Mouse (Mus musculus) liver, embryonic 15.5 days (tissue): ENCODE results near the gene Myl9. TPM values are rescaled to one million over a fixed set of nuclear protein-coding genes. Genes with fewer than 3 reads are reported as not detected.

ENCODE experiments used
- ATAC-seq: fragments of 200-750 bp; cut with Nextera tagmentation; 2 replicates; pipeline ENCODE4 v1.8.0; 2017; ENCODE audit warnings: moderate number of reproducible peaks, mild to moderate bottlenecking, moderate library complexity; ENCODE audit not compliant: insufficient read depth
- H3K27ac ChIP-seq: fragments of 300-500 bp; sonication (generic); replicated peaks from 2 replicates; pipeline ENCODE4 v1.5.1; 2015; ENCODE audit warnings: mild to moderate bottlenecking, inconsistent platforms
- H3K27me3 ChIP-seq: fragments of 300-500 bp; sonication (generic); 2 replicates; pipeline ENCODE4 v1.6.1; 2015; ENCODE audit warnings: mild to moderate bottlenecking, inconsistent platforms
- H3K36me3 ChIP-seq: fragments of 300-500 bp; sonication (generic); replicated peaks from 2 replicates; pipeline ENCODE4 v1.6.1; 2015; ENCODE audit warnings: moderate library complexity, mild to moderate bottlenecking, inconsistent platforms
- H3K4me1 ChIP-seq: fragments of 300-500 bp; sonication (generic); replicated peaks from 2 replicates; pipeline ENCODE4 v1.6.1; 2015; ENCODE audit warnings: inconsistent platforms
- H3K4me2 ChIP-seq: fragments of 300-500 bp; sonication (generic); 2 replicates; pipeline ENCODE4 v1.6.1; 2015; ENCODE audit warnings: moderate library complexity, mild to moderate bottlenecking, inconsistent platforms
- H3K4me3 ChIP-seq: fragments of 300-500 bp; sonication (generic); replicated peaks from 2 replicates; pipeline ENCODE4 v1.5.1; 2015; ENCODE audit warnings: mild to moderate bottlenecking, inconsistent platforms
- H3K9ac ChIP-seq: fragments of 300-500 bp; sonication (generic); 2 replicates; pipeline ENCODE4 v1.6.1; 2015; ENCODE audit warnings: moderate library complexity, mild to moderate bottlenecking, inconsistent platforms
- H3K9me3 ChIP-seq: fragments of 300-500 bp; sonication (generic); replicated peaks from 2 replicates; pipeline ENCODE4 v1.6.1; 2016; ENCODE audit warnings: inconsistent platforms
- WGBS: fragments of 180-500 bp; shearing (Covaris S2); methylation state at CpG from one replicate; pipeline ENCODE4 v1.1.7; 2015; ENCODE audit warnings: mixed read lengths; ENCODE audit not compliant: insufficient replicate concordance; 5-methylcytosine and 5-hydroxymethylcytosine counted together
- polyA plus RNA-seq: library from polyadenylated mRNA; unstranded; fragments of >200 nt; fragmentation: Nextera tagmentation; extraction: Ambion mirVana; gene quantifications from 2 replicates; pipeline ENCODE4 v1.2.1, GENCODE M21; 2015

Gene Myl9
- polyA plus RNA-seq, 1 experiment from 2014 or later: 48.1 TPM

DNA sequence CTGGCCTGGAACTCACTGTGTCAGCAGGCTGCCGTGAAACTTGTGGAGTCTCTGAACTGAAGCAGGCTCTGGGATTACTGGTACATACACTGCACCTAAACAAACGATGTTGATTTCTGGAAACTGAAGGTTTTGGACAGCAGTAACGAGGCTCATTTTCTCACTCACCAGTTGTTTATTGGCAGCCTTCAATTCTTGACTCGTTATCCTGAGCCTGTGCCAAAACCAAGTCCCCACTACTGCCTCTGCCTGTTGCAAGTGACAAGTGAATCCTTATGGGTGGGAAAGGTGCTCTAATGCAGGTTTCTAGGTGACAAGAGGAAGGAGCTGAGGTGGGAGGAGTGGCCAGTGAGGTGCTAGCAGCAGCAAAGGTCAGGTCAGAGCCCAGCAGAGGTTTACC is 33.2 kb upstream of the Myl9 start:
- no peak overlapping the region for H3K4me2 ChIP-seq
- WGBS: 60% methylated on average over 4 of the region's 4 CpGs
- no peaks in the 10 kb centered on the region for H3K27me3 ChIP-seq
- no peak for ATAC-seq
- H3K4me3 ChIP-seq: no peak overlapping the region
- H3K9me3 ChIP-seq: no peaks in the 10 kb centered on the region
- no peaks in the 10 kb centered on the region for H3K36me3 ChIP-seq
- no peak overlapping the region for H3K27ac ChIP-seq
- H3K9ac ChIP-seq: no peak overlapping the region
- peaks cover 12% of the 10 kb centered on the region; the same call in 1 of the 2 replicates for H3K4me1 ChIP-seq

DNA sequence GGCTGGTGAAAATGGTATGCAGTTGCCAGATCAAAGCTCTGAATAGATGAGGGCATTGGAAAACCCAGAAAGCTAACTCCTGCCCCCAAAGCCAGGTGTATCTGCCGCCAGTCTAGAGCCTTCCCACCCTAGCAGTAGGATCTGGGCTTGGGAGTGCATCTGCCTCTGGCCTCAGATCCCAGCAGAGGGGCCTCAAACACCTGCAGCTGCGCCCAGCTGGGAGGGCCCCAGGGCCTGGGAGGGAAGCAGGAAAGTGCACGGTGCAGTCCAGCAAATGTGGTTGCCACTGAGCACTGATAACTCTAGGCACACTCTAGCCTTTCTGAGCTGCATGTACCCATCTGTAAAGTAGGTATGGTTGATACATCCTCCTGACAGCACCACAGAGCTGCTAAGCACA is 32.0 kb upstream of the Myl9 start:
- H3K4me1 ChIP-seq: peaks cover 13% of the 10 kb centered on the region; the same call in 1 of the 2 replicates
- WGBS: 25% methylated on average over 3 of the region's 3 CpGs
- H3K27ac ChIP-seq: no peak overlapping the region
- no peak overlapping the region for H3K4me3 ChIP-seq
- H3K36me3 ChIP-seq: no peaks in the 10 kb centered on the region
- H3K9ac ChIP-seq: no peak overlapping the region
- no peaks in the 10 kb centered on the region for H3K27me3 ChIP-seq
- H3K4me2 ChIP-seq: no peak overlapping the region
- no peaks in the 10 kb centered on the region for H3K9me3 ChIP-seq
- ATAC-seq: no peak

DNA sequence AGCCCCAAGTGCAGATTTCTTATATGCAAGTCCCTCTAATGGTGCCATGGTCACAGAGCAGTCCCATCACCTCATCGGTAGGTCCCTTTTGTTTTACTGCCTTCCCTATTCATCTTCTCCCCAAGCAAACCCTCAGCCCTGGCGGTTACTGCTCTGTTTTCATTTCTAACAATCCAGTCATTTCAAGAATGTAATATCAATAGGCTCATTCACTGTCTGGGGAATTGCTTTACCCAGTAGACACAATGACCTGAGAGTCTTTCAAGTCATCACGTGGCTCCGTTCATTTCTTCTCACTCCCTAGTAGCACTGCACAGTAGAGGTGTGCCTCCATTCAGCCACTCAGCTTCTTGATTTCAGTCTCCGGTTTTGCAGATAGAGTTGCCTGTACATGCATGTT is 30.8 kb upstream of the Myl9 start:
- WGBS: 79% methylated on average over 5 of the region's 5 CpGs
- no peak overlapping the region for H3K4me3 ChIP-seq
- H3K27ac ChIP-seq: no peak overlapping the region
- H3K4me1 ChIP-seq: peaks cover 23% of the 10 kb centered on the region
- H3K4me2 ChIP-seq: no peak overlapping the region
- no peaks in the 10 kb centered on the region for H3K36me3 ChIP-seq
- no peaks in the 10 kb centered on the region for H3K9me3 ChIP-seq
- no peaks in the 10 kb centered on the region for H3K27me3 ChIP-seq
- no peak for ATAC-seq
- no peak overlapping the region for H3K9ac ChIP-seq

DNA sequence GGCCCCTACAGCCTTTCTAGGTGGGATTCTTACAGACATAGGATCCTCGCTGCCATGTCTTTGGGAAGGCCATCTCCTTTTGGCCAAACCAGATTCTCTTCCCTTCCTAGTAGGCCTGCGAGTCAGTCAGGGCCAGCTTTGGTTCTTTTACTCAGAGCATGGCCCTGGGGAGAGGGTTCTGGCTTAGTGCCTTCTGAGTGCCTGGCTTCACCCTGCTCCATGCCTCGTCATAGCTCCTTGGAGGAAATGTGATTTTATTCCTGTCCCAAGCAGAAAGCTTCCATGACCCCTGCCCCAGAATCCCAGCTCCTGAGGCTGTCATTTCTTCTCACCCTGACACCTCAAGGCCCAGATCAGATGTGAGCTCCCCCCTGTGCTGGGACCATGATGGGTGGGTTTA is 27.9 kb upstream of the Myl9 start:
- Histone ChIP-seq H3K9me3 (no peaks in the 10 kb centered on the region), H3K4me3 (no peak overlapping the region), H3K4me2 (no peak overlapping the region), H3K4me1 (peaks cover 30% of the 10 kb centered on the region), H3K36me3 (peaks cover 4% of the 10 kb centered on the region; the same call in 1 of the 2 replicates), H3K9ac (no peak overlapping the region), H3K27ac (no peak overlapping the region), H3K27me3 (no peaks in the 10 kb centered on the region)
- ATAC-seq: no peak
- WGBS: 79% methylated on average over 3 of the region's 3 CpGs

DNA sequence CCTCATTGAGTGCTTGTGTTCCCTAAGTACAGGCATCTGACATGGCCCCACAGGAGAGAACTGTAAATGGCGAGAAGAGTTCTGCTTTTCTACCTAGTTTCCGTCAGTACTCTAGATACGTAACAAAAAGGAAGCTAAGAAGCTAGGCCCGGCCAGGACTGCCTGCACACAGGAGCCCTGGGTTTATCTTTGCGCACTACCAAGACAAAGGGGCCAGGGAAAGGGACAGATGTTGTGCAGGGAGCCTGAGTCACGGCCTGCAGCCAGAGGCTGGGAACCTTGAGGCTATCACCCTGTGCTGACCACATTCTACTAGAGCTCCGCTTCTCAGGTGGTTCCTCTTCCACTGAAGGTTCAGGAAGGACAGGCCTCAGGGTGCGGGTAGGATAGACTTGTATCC is 25.5 kb upstream of the Myl9 start:
- ATAC-seq: no peak
- peaks cover 8% of the 10 kb centered on the region; the same call in 1 of the 2 replicates for H3K36me3 ChIP-seq
- H3K4me1 ChIP-seq: peaks cover 21% of the 10 kb centered on the region
- H3K9me3 ChIP-seq: no peaks in the 10 kb centered on the region
- no peak overlapping the region for H3K27ac ChIP-seq
- no peaks in the 10 kb centered on the region for H3K27me3 ChIP-seq
- 25% methylated on average over 8 of the region's 8 CpGs for WGBS
- H3K9ac ChIP-seq: no peak overlapping the region
- no peak overlapping the region for H3K4me3 ChIP-seq
- no peak overlapping the region for H3K4me2 ChIP-seq

DNA sequence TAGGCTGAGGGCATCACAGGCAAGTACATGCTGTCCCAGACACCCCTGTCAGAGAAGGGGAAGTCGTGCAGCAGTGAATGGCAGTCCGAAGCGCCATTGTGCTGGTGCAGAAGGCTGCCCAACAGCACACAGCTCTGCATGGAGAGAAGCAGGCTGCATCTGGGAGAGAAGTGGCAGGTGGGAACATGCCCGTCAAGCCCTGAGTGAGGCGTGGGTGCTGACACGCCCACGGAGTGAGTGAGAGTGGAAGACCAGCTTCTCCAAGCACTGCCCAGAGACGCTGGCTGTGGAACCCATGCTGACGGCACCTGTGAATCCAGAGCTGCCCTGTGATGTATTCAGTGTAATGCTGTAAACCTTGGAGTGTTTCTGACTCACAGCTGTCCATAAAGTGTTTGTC is 18.3 kb upstream of the Myl9 start:
- H3K4me3 ChIP-seq: no peak overlapping the region
- H3K9ac ChIP-seq: no peak overlapping the region
- no peak for ATAC-seq
- no peaks in the 10 kb centered on the region for H3K9me3 ChIP-seq
- 73% methylated on average over 9 of the region's 9 CpGs for WGBS
- no peak overlapping the region for H3K27ac ChIP-seq
- no peaks in the 10 kb centered on the region for H3K4me1 ChIP-seq
- no peak overlapping the region for H3K4me2 ChIP-seq
- H3K36me3 ChIP-seq: peaks cover 16% of the 10 kb centered on the region
- no peaks in the 10 kb centered on the region for H3K27me3 ChIP-seq

DNA sequence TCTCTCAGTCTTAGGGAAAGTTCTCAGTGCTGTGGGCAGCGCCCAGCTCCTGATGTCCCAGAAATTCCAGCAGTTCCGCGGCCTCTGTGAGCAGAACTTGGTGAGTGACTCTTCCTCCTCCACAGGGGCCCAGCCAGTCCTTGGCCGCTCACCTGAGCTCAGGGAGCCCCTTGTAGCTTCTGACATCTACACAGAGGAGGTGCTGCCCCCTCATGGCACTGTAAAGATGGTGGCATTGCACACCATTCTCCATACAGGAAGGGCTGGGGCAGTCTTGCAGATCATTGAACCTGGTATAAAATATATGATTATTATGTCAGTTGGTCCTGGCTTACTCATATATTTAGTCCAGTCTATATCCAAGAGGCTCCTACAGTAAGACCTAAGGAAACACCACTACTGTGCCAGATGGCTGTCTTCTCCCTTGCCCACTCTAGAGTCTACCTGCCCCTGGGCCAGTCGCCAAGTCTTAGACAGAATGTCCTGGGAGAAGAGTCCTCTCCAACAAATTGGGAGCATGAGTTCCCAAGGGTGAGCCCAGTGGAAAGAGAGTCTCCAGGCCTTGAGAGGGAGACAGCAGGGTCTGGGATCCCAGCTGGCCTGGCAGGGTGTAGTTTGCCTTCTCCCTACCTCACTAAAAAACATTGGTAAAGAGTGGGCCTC is 14.2 kb upstream of the Myl9 start:
- 0 out of 2 replicates have a peak, but pooled peaks cover 5% of the 10 kb centered on the region for H3K4me1 ChIP-seq
- H3K9me3 ChIP-seq: no peaks in the 10 kb centered on the region
- no peak for ATAC-seq
- H3K9ac ChIP-seq: no peak overlapping the region
- H3K27ac ChIP-seq: no peak overlapping the region
- no peak overlapping the region for H3K4me2 ChIP-seq
- WGBS: 75% methylated on average over 5 of the region's 5 CpGs
- no peaks in the 10 kb centered on the region for H3K27me3 ChIP-seq
- peaks cover 11% of the 10 kb centered on the region for H3K36me3 ChIP-seq
- no peak overlapping the region for H3K4me3 ChIP-seq

DNA sequence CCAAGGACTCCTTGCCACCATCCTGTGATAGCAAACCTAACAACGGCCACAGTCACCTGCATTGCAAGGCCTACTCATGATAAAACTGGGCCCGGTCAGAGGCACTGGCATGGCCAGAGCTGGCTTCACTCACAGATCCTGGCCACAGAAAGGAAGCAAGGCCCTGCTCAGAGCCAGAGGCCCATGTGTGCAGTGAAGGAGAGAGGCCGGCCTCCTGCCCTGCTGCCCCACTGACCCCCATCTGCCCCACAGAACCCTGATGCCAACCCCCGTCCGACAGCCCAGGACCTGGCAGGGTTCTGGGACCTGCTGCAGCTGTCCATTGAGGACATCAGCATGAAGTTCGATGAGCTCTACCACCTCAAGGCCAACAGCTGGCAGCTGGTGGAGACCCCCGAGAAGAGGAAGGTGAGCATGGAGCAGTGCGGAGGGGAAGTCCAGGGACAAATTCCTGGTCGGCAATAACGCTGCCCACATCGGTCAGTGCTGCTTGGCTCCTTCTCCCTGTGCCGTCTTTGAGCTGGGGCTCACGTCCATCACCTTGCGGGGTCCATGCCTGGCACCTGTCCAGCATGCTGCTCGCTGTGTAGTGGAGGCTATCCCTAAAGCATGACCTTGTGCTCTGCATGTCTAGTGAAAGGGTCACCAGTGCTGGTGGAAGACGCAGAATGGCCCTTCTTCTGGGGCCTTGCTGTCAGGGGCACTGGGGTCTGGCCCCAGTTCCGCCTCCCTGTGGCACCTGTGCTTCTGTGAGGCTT is 13.5 kb upstream of the Myl9 start:
- ATAC-seq: no peak

DNA sequence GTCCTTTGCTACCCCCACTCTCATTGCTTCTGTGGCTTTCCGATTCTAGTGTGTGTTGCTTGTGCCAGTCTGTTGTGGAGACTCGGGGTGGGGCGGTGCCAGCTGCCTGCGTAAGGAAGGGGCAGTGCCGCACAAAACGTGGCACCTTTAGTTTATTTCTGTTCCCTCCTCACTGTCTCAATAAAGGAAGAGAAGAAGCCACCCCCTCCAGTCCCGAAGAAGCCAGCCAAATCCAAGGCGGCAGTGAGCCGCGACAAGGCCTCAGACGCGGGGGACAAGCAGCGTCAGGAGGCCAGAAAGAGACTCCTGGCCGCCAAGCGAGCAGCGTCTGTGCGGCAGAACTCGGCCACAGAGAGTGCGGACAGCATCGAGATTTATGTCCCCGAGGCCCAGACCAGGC is 12.7 kb upstream of the Myl9 start:
- H3K9me3 ChIP-seq: no peaks in the 10 kb centered on the region
- no peak overlapping the region for H3K27ac ChIP-seq

More for the DNA sequence above, 13.5 kb upstream of the Myl9 start:
- Histone ChIP-seq H3K4me3 (no peak overlapping the region), H3K36me3 (peaks cover 6% of the 10 kb centered on the region; the same call in 1 of the 2 replicates), H3K27ac (no peak overlapping the region), H3K4me1 (0 out of 2 replicates have a peak, but pooled peaks cover 5% of the 10 kb centered on the region), H3K27me3 (no peaks in the 10 kb centered on the region), H3K4me2 (no peak overlapping the region), H3K9me3 (no peaks in the 10 kb centered on the region), H3K9ac (no peak overlapping the region)
- WGBS: 80% methylated on average over 17 of the region's 17 CpGs

DNA sequence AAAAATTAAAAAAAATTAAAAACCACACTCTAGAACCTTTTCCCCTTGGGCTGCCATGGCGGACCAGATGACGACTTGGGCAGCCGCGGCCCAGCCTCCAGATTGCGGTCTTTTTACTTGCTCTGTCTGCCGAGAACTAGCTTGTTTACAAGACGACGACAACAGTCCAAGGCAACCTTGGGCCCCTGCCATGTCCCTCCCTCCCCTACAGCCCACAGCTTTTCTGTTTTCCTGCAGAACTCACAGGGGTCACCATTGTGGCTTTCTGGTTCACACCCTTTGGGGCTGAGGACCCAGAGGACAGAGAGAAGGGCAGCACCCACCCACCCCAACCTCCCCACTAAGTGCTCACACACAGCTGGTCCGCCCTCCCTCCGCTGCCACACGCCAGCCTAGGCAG is 12.1 kb upstream of the Myl9 start:
- H3K4me2 ChIP-seq: no peak overlapping the region
- no peak for ATAC-seq
- H3K27me3 ChIP-seq: no peaks in the 10 kb centered on the region
- H3K4me3 ChIP-seq: no peak overlapping the region
- H3K4me1 ChIP-seq: 0 out of 2 replicates have a peak, but pooled peaks cover 5% of the 10 kb centered on the region
- H3K9me3 ChIP-seq: no peaks in the 10 kb centered on the region
- 75% methylated on average over 11 of the region's 11 CpGs for WGBS
- peaks cover 4% of the 10 kb centered on the region; the same call in 1 of the 2 replicates for H3K36me3 ChIP-seq
- H3K9ac ChIP-seq: no peak overlapping the region
- H3K27ac ChIP-seq: no peak overlapping the region

More for the DNA sequence above, 12.7 kb upstream of the Myl9 start:
- no peak overlapping the region for H3K4me2 ChIP-seq
- no peak overlapping the region for H3K9ac ChIP-seq
- 86% methylated on average over 21 of the region's 21 CpGs for WGBS
- H3K36me3 ChIP-seq: peaks cover 6% of the 10 kb centered on the region; the same call in 1 of the 2 replicates
- H3K27me3 ChIP-seq: no peaks in the 10 kb centered on the region
- ATAC-seq: no peak
- 0 out of 2 replicates have a peak, but pooled peaks cover 5% of the 10 kb centered on the region for H3K4me1 ChIP-seq
- H3K4me3 ChIP-seq: no peak overlapping the region

DNA sequence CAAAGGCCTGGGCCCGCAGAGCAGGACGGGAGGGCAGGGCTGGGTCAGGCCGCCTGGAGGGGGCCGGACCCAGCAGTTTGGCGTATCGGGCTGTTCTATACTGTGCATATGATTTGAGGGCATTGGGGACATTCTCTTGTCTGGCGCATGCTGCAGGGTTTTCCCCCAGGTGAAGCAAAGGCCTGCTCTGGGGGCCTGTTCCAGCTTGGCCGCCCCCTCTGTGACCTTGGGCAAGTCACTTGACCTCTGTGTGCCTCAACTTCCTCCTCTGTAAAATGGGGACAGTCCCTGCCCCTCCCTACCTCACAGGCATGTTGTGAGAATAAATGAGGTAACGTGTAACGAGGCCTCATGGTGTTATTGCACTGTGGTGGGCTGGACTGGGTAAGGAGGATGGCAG is 11.2 kb upstream of the Myl9 start:
- ATAC-seq: no peak
- Histone ChIP-seq H3K4me2 (no peak overlapping the region), H3K9me3 (no peaks in the 10 kb centered on the region), H3K4me1 (0 out of 2 replicates have a peak, but pooled peaks cover 5% of the 10 kb centered on the region), H3K9ac (no peak overlapping the region), H3K36me3 (peaks cover 2% of the 10 kb centered on the region; the same call in 1 of the 2 replicates), H3K27me3 (no peaks in the 10 kb centered on the region), H3K27ac (no peak overlapping the region), H3K4me3 (no peak overlapping the region)
- WGBS: 88% methylated on average over 10 of the region's 10 CpGs
